Mouse (Mus musculus) effector memory CD4-positive, alpha-beta T cell, adult 5 months (primary cell): ENCODE measurements around the gene Btd. TPM values are rescaled to one million over a fixed set of nuclear protein-coding genes. Genes with fewer than 3 reads are reported as not detected.

ENCODE experiments used
- polyA plus RNA-seq: library from polyadenylated mRNA; unstranded; fragments of 100-300 nt; shearing (Covaris generic); gene quantifications from one replicate; pipeline ENCODE4 v1.2.1, GENCODE M21; 2017

Gene Btd
- polyA plus RNA-seq: 16.8 TPM

GRCm38 (mm10) chr14:31640890-31641505 is at the start of gene Btd, which contains the start of gene Hacl1:
Gene Btd, plus strand, starts transcription at chr14:31641028.
Gene Hacl1, minus strand, starts transcription at chr14:31641286.

GRCm38 (mm10) chr14:31591243-31591642 is 49.6 kb upstream of the Btd start, which contains the start of gene Colq:
Gene Colq, minus strand, starts transcription at chr14:31591343.

GRCm38 (mm10) chr14:31640346-31640889 is 410 bp upstream of the Btd start, which contains the start of gene Gm49387:
Gene Gm49387, minus strand, starts transcription at chr14:31640878.

Other genes with a start within 250 kb of the Btd start
- 38.5 TPM for gene Sh3bp5, start 204.9 kb upstream of the Btd start, polyA plus RNA-seq
- 22.1 TPM for gene Eaf1, start 146.6 kb upstream of the Btd start, polyA plus RNA-seq
- 26.0 TPM for gene Mettl6, start 146.0 kb upstream of the Btd start, polyA plus RNA-seq
- 0.65 TPM for gene Colq, start 49.7 kb upstream of the Btd start, polyA plus RNA-seq
- gene Gm49387, start 150 bp upstream of the Btd start, polyA plus RNA-seq: not detected
- gene Hacl1, start 258 bp downstream of the Btd start, polyA plus RNA-seq: 13.7 TPM
- gene Ankrd28, start 189.6 kb downstream of the Btd start, polyA plus RNA-seq: 19.1 TPM